Mouse (Mus musculus): Measurements from ENCODE around the gene Gm49340. TPM values are rescaled to one million over a fixed set of nuclear protein-coding genes. Genes with fewer than 3 reads are reported as not detected.

Gm49340 gene
- polyA plus RNA-seq, 1 experiment from 2014 or later: not detected

GRCm38 (mm10) chr11:73336919-73337318, 7.4 kb downstream of the Gm49340 start:
- H3K27ac ChIP-seq: no peak overlapping the region
- H3K4me3 ChIP-seq (ENCODE audit: inconsistent target): no peak overlapping the region
- H3K36me3 ChIP-seq (ENCODE audit: inconsistent target): no peaks in the 10 kb centered on the region
- H3K79me2 ChIP-seq (ENCODE audit: inconsistent target): no peaks in the 10 kb centered on the region
- WGBS (ENCODE audit: missing documents): 85% methylated on average over 4 of the region's 4 CpGs

- Histone ChIP-seq H3K36me3 (ENCODE audit: inconsistent target) (no peaks in the 10 kb centered on the region), H3K4me3 (ENCODE audit: inconsistent target) (no peak within 1 kb of the TSS), H3K79me2 (ENCODE audit: inconsistent target) (no peaks in the 10 kb centered on the region), H3K27ac (no peak within 1 kb of the TSS)
- 44% methylated on average over 3 of the region's 3 CpGs for WGBS (ENCODE audit: missing documents)
These were observed 20.9 kb downstream of the Gm49340 start, which contains the start of gene Olfr20 for GRCm38 (mm10) chr11:73350483-73350882. Gene Olfr20, plus strand, starts transcription at chr11:73350783.

DNA sequence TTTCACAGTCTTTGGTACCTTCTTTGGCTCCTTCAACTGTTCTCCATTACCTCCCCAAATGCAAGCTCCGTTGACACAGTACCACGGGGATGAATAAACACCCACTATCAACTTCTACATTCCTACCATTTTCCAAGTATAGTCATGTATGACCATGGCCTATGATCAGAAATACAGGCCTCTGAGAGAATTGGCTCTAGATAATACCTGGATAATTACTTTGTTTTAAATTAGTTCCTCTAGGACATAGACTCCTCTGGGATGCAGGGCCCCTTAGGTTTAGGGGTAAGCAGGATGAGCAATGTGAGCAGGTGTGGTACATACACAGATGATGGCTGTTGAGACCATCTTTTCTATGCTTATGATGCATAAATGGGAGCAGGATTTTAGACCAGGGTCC, 41.4 kb downstream of the Gm49340 start, which contains the start of gene Olfr376:
TSS of gene Olfr376 (plus strand) at position 301 of the 400 bp plus-strand sequence.
- Histone ChIP-seq H3K36me3 (ENCODE audit: inconsistent target) (no peaks in the 10 kb centered on the region), H3K4me3 (ENCODE audit: inconsistent target) (no peak within 1 kb of the TSS), H3K79me2 (ENCODE audit: inconsistent target) (no peaks in the 10 kb centered on the region), H3K27ac (no peak within 1 kb of the TSS)
- 92% methylated on average over 2 of the region's 2 CpGs for WGBS (ENCODE audit: missing documents)

DNA sequence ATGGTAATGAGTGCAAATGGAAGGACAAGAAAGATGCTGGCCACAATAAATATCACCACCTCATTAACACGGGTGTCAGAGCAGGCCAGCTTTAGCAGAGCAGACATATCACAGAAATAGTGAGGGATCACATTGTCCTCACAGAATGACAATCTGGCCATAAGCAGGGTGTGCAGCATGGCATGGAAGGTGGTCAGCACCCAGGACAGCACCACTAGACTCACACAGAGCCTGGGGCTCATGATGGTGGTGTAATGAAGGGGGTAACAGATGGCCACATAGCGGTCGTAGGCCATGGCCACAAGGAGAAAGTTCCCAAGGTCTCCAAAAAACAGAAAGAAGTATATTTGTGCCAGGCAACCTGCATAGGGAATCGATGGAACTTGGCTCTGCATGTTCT, 65.8 kb downstream of the Gm49340 start:
- 63% methylated on average over 4 of the region's 4 CpGs for WGBS (ENCODE audit: missing documents)
- Histone ChIP-seq H3K4me3 (ENCODE audit: inconsistent target) (no peak overlapping the region), H3K79me2 (ENCODE audit: inconsistent target) (no peaks in the 10 kb centered on the region), H3K27ac (no peak overlapping the region), H3K36me3 (ENCODE audit: inconsistent target) (no peaks in the 10 kb centered on the region)

- no peaks in the 10 kb centered on the region for H3K79me2 ChIP-seq (ENCODE audit: inconsistent target)
These were observed 70.0 kb downstream of the Gm49340 start, which contains the start of gene Olfr1 for GRCm38 (mm10) chr11:73399514-73399913. Gene Olfr1, minus strand, starts transcription at chr11:73399614.

More at GRCm38 (mm10) chr11:73399514-73399913, 70.0 kb downstream of the Gm49340 start, which contains the start of gene Olfr1:
- no peak within 1 kb of the TSS for H3K27ac ChIP-seq
- no peak within 1 kb of the TSS for H3K4me3 ChIP-seq (ENCODE audit: inconsistent target)
- H3K36me3 ChIP-seq (ENCODE audit: inconsistent target): no peaks in the 10 kb centered on the region

Other genes starting within 250 kb of the Gm49340 start
- gene Itgae, start 239.2 kb upstream of the Gm49340 start, polyA plus RNA-seq (2018): 0.04 to 0.10 TPM in 2 of 3 replicates, not detected in the other
- gene Haspin, start 191.4 kb upstream of the Gm49340 start, polyA plus RNA-seq (2018): 3.7 to 6.3 TPM (median 4.0 TPM) in 3 replicates
- 0.08 to 0.42 TPM in 2 of 3 replicates, not detected in the other for gene P2rx5, start 169.3 kb upstream of the Gm49340 start, polyA plus RNA-seq (2018)
- gene Emc6, start 152.7 kb upstream of the Gm49340 start, polyA plus RNA-seq (2018): 17.6 to 52.2 TPM (median 32.5 TPM) in 3 replicates
- 31.5 to 54.1 TPM (median 45.7 TPM) in 3 replicates for gene Tax1bp3, start 152.7 kb upstream of the Gm49340 start, polyA plus RNA-seq (2018)
- 28.3 to 65.1 TPM (median 44.3 TPM) in 3 replicates for gene Ctns, start 130.7 kb upstream of the Gm49340 start, polyA plus RNA-seq (2018)
- 3.1 to 4.5 TPM (median 3.4 TPM) in 3 replicates for gene Shpk, start 130.3 kb upstream of the Gm49340 start, polyA plus RNA-seq (2018)
- gene Trpv1, start 95.4 kb upstream of the Gm49340 start, polyA plus RNA-seq (2018): not detected in 3 replicates
- gene Trpv3, start 62.4 kb upstream of the Gm49340 start, polyA plus RNA-seq (2018): not detected in 3 replicates
- 0.83 to 3.9 TPM (median 1.8 TPM) in 3 replicates for gene Aspa, start 145 bp upstream of the Gm49340 start, polyA plus RNA-seq (2018)
- gene Spata22, start within 50 bp of the Gm49340 start, polyA plus RNA-seq (2018): not detected in 3 replicates
- gene Olfr20, start 21.0 kb downstream of the Gm49340 start, polyA plus RNA-seq (2018): not detected in 3 replicates
- gene Olfr376, start 41.5 kb downstream of the Gm49340 start, polyA plus RNA-seq (2018): not detected in 3 replicates
- gene Olfr1, start 69.9 kb downstream of the Gm49340 start, polyA plus RNA-seq (2018): not detected in 3 replicates
- gene Olfr378, start 98.7 kb downstream of the Gm49340 start, polyA plus RNA-seq (2018): not detected in 3 replicates
- not detected in 3 replicates for gene Olfr380, start 127.8 kb downstream of the Gm49340 start, polyA plus RNA-seq (2018)
- gene Olfr381, start 161.9 kb downstream of the Gm49340 start, polyA plus RNA-seq (2018): not detected in 3 replicates
- not detected in 3 replicates for gene Olfr382, start 187.5 kb downstream of the Gm49340 start, polyA plus RNA-seq (2018)

All from macrophage (primary cell).